Mouse (Mus musculus) neural tube, embryonic 12.5 days (tissue): ENCODE data around the gene Casz1. TPM values are rescaled to one million over a fixed set of nuclear protein-coding genes. Genes with fewer than 3 reads are reported as not detected.

ENCODE experiments used
- ATAC-seq: fragments of 200-750 bp; cut with Nextera tagmentation; 2 replicates; pipeline ENCODE4 v1.8.0; 2017; ENCODE audit warnings: low read depth, mild to moderate bottlenecking, moderate TSS enrichment, moderate library complexity; ENCODE audit not compliant: low FRiP score
- H3K27ac ChIP-seq: fragments of 300-500 bp; sonication (generic); 2 replicates; pipeline ENCODE4 v1.5.1; 2016
- H3K27me3 ChIP-seq: fragments of 300-500 bp; sonication (generic); replicated peaks from 2 replicates; pipeline ENCODE4 v1.6.1; 2016; ENCODE audit warnings: mild to moderate bottlenecking
- H3K36me3 ChIP-seq: fragments of 300-500 bp; sonication (generic); 2 replicates; pipeline ENCODE4 v1.6.1; 2016; ENCODE audit warnings: mild to moderate bottlenecking
- H3K4me1 ChIP-seq: fragments of 300-500 bp; sonication (generic); 2 replicates; pipeline ENCODE4 v1.6.1; 2016
- H3K4me2 ChIP-seq: fragments of 300-500 bp; sonication (generic); replicated peaks from 2 replicates; pipeline ENCODE4 v1.6.1; 2016; ENCODE audit warnings: mild to moderate bottlenecking
- H3K4me3 ChIP-seq: fragments of 300-500 bp; sonication (generic); 2 replicates; pipeline ENCODE4 v1.5.1; 2016
- H3K9ac ChIP-seq: fragments of 300-500 bp; sonication (generic); 2 replicates; pipeline ENCODE4 v1.6.1; 2016; ENCODE audit warnings: mild to moderate bottlenecking
- H3K9me3 ChIP-seq: fragments of 300-500 bp; sonication (generic); 2 replicates; pipeline ENCODE4 v1.6.1; 2016; ENCODE audit warnings: mild to moderate bottlenecking
- WGBS: fragments of 180-500 bp; shearing (Covaris S2); methylation state at CpG from one replicate; pipeline ENCODE4 v1.1.7; 2016; 5-methylcytosine and 5-hydroxymethylcytosine counted together
- polyA plus RNA-seq: library from polyadenylated mRNA; unstranded; fragments of >200 nt; fragmentation: Nextera tagmentation; extraction: Ambion mirVana; gene quantifications from 2 replicates; pipeline ENCODE4 v1.2.1, GENCODE M21; 2016

Casz1 gene
- polyA plus RNA-seq, 1 experiment from 2014 or later = 14.2 TPM

GRCm38 (mm10) chr4:149000746-149001145 is 196.5 kb downstream of the Casz1 start:
- 91% methylated on average over 6 of the region's 6 CpGs for WGBS

GRCm38 (mm10) chr4:149001515-149001914 is 197.3 kb downstream of the Casz1 start:
- Histone ChIP-seq H3K4me1 (no peaks in the 10 kb centered on the region), H3K4me3 (no peak overlapping the region), H3K4me2 (no peak overlapping the region), H3K36me3 (no peaks in the 10 kb centered on the region; the same call in 1 of the 2 replicates), H3K9ac (no peak overlapping the region), H3K27ac (no peak overlapping the region), H3K27me3 (no peaks in the 10 kb centered on the region), H3K9me3 (no peaks in the 10 kb centered on the region)
- 94% methylated on average over 5 of the region's 5 CpGs for WGBS
- no peak for ATAC-seq

More at GRCm38 (mm10) chr4:149000746-149001145, 196.5 kb downstream of the Casz1 start:
- Histone ChIP-seq H3K4me3 (no peak overlapping the region), H3K27me3 (no peaks in the 10 kb centered on the region), H3K4me1 (no peaks in the 10 kb centered on the region), H3K36me3 (no peaks in the 10 kb centered on the region; the same call in 1 of the 2 replicates), H3K4me2 (no peak overlapping the region), H3K9me3 (no peaks in the 10 kb centered on the region), H3K9ac (no peak overlapping the region), H3K27ac (no peak overlapping the region)
- no peak for ATAC-seq

GRCm38 (mm10) chr4:149002441-149003093 is 198.3 kb downstream of the Casz1 start:
- ATAC-seq = no peak
- Histone ChIP-seq H3K27ac (no peak overlapping the region), H3K9me3 (no peaks in the 10 kb centered on the region), H3K4me3 (no peak overlapping the region), H3K9ac (no peak overlapping the region), H3K27me3 (no peaks in the 10 kb centered on the region), H3K36me3 (no peaks in the 10 kb centered on the region; the same call in 1 of the 2 replicates), H3K4me2 (no peak overlapping the region), H3K4me1 (no peaks in the 10 kb centered on the region)
- 96% methylated on average over 11 of the region's 11 CpGs for WGBS

Other genes with a start within 250 kb of the Casz1 start
- gene Exosc10, start 246.0 kb upstream of the Casz1 start, polyA plus RNA-seq = 88.3 and 95.6 TPM in 2 replicates
- 167 and 170 TPM in 2 replicates for gene Srm, start 212.9 kb upstream of the Casz1 start, polyA plus RNA-seq
- 0.27 and 0.38 TPM in 2 replicates for gene Masp2, start 201.9 kb upstream of the Casz1 start, polyA plus RNA-seq
- gene Tardbp, start 177.4 kb upstream of the Casz1 start, polyA plus RNA-seq = 323 and 327 TPM in 2 replicates
- gene Gm572, start 161.1 kb upstream of the Casz1 start, polyA plus RNA-seq = not detected in 2 replicates